Mouse (Mus musculus): ENCODE results near the gene Cox7a1. TPM values are rescaled to one million over a fixed set of nuclear protein-coding genes. Genes with fewer than 3 reads are reported as not detected.

The Cox7a1 gene
- polyA plus RNA-seq, 1 experiment from 2014 or later, result 4.5 TPM

GRCm38 (mm10) chr7:30211025-30211424, 27.1 kb downstream of the Cox7a1 start:
- TF ChIP-seq CTCF (IDR thresholded peaks at IDR 0.05; ENCODE audit: low read depth), result no peak
- no peak for DNase-seq

DNA sequence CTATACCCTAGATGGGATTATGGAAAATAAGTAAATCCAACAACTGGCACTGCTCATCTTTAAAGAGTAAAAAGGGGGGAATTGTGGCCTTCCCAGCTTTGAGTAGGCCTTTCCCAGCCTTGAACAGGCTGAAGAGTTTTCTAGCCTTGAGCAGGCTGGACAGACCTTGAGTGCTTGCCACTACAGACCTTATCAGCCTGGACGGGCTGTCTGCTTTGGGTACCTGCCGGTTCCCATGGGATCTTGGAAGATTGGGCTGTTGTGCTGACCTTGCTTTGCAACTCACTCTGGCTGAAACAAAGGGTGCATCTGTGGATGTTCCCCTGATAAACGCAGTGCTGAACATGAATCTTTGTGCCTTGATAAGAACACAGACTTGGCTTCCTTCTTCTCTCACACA, 29.9 kb downstream of the Cox7a1 start:
- TF ChIP-seq CTCF (IDR thresholded peaks at IDR 0.05; ENCODE audit: low read depth), result no peak
- H3K27ac ChIP-seq (ENCODE audit: low read depth), result no peak overlapping the region
- H3K9ac ChIP-seq, result no peak overlapping the region
- H3K4me1 ChIP-seq (ENCODE audit: insufficient read depth), result no peaks in the 10 kb centered on the region
- H3K36me3 ChIP-seq (ENCODE audit: insufficient read depth), result no peaks in the 10 kb centered on the region
- no peaks in the 10 kb centered on the region for H3K27me3 ChIP-seq (ENCODE audit: insufficient read depth, low read length)
- H3K4me3 ChIP-seq (ENCODE audit: low read depth, low read length), result no peak overlapping the region
- ATAC-seq (ENCODE audit: insufficient read depth) (no peak), DNase-seq (no peak)
- no peaks in the 10 kb centered on the region for H3K9me3 ChIP-seq (ENCODE audit: low read depth, low read length)
- no peak overlapping the region for H3K4me2 ChIP-seq
- WGBS, result 84% methylated on average over 3 of the region's 3 CpGs

More at GRCm38 (mm10) chr7:30211025-30211424, 27.1 kb downstream of the Cox7a1 start:
- Histone ChIP-seq H3K4me2 (no peak overlapping the region), H3K27ac (ENCODE audit: low read depth) (no peak overlapping the region), H3K4me1 (ENCODE audit: insufficient read depth) (no peaks in the 10 kb centered on the region), H3K27me3 (ENCODE audit: insufficient read depth, low read length) (no peaks in the 10 kb centered on the region), H3K9ac (no peak overlapping the region), H3K4me3 (ENCODE audit: low read depth, low read length) (no peak overlapping the region), H3K36me3 (ENCODE audit: insufficient read depth) (no peaks in the 10 kb centered on the region), H3K9me3 (ENCODE audit: low read depth, low read length) (no peaks in the 10 kb centered on the region)
- WGBS, result 22% methylated on average over 4 of the region's 4 CpGs
- no peak for ATAC-seq (ENCODE audit: insufficient read depth)

DNA sequence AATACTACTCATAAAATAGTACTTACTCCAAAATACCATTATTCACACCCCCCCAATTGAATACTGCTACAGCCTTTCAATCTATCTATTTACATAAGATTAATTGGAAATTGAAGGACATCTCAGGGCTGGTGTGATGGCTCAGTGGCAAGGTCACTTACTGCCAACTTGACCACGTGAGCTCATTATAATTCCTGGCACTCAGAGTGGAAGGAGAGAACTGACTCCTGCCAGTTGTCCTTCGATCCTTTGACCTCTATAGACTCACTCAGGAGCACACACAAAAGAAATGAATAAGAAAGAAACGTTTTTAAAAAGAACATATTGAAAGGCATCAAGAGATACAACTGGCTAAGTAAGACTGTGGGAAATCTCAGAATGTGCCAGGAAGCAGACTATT, 31.9 kb downstream of the Cox7a1 start:
- 86% methylated on average over 3 of the region's 3 CpGs for WGBS
- no peaks in the 10 kb centered on the region for H3K27me3 ChIP-seq (ENCODE audit: insufficient read depth, low read length)
- no peak overlapping the region for H3K4me2 ChIP-seq
- no peaks in the 10 kb centered on the region for H3K36me3 ChIP-seq (ENCODE audit: insufficient read depth)
- H3K27ac ChIP-seq (ENCODE audit: low read depth), result no peak overlapping the region
- H3K9me3 ChIP-seq (ENCODE audit: low read depth, low read length), result no peaks in the 10 kb centered on the region
- no peaks in the 10 kb centered on the region for H3K4me1 ChIP-seq (ENCODE audit: insufficient read depth)
- no peak for DNase-seq
- no peak for ATAC-seq (ENCODE audit: insufficient read depth)
- no peak overlapping the region for H3K9ac ChIP-seq
- no peak overlapping the region for H3K4me3 ChIP-seq (ENCODE audit: low read depth, low read length)
- TF ChIP-seq CTCF (IDR thresholded peaks at IDR 0.05; ENCODE audit: low read depth), result no peak

GRCm38 (mm10) chr7:30216723-30217151, 32.8 kb downstream of the Cox7a1 start:
- Histone ChIP-seq H3K27ac (ENCODE audit: low read depth) (no peak overlapping the region), H3K4me1 (ENCODE audit: insufficient read depth) (no peaks in the 10 kb centered on the region), H3K9me3 (ENCODE audit: low read depth, low read length) (no peaks in the 10 kb centered on the region), H3K4me3 (ENCODE audit: low read depth, low read length) (peak overlapping the region; percentile 9; the same call in 1 of the 2 replicates), H3K4me2 (peak overlapping the region; percentile 57), H3K36me3 (ENCODE audit: insufficient read depth) (no peaks in the 10 kb centered on the region), H3K9ac (no peak overlapping the region), H3K27me3 (ENCODE audit: insufficient read depth, low read length) (no peaks in the 10 kb centered on the region)
- WGBS, result under 1% methylated on average over 16 of the region's 16 CpGs
- peak; percentile 94 for DNase-seq
- ATAC-seq (ENCODE audit: insufficient read depth), result peak; percentile 68
- TF ChIP-seq CTCF (IDR thresholded peaks at IDR 0.05; ENCODE audit: low read depth), result peak; percentile 98

DNA sequence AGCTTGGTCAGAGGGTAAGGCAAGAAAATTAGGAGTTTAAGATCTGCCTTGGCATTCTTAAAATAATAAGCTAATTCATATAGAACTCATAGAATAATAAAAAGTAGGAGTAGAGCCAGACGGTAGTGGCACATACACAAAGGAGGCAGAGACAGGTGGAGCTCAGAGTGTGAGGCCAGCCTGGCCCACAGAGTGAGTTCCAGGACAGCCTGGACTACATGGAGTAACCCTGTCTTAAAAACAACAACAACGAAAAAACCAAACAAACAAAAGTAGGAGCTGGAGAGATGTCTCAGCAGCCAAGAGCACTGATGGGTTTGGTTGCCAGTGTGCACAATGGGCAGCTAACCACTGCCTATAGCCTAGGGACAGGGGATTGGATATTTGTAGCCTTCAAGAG, 33.3 kb downstream of the Cox7a1 start:
- WGBS, result 66% methylated on average over 2 of the region's 2 CpGs
- ATAC-seq (ENCODE audit: insufficient read depth), result no peak
- Histone ChIP-seq H3K27me3 (ENCODE audit: insufficient read depth, low read length) (no peaks in the 10 kb centered on the region), H3K9me3 (ENCODE audit: low read depth, low read length) (no peaks in the 10 kb centered on the region), H3K9ac (no peak overlapping the region), H3K27ac (ENCODE audit: low read depth) (no peak overlapping the region), H3K4me3 (ENCODE audit: low read depth, low read length) (no peak overlapping the region), H3K36me3 (ENCODE audit: insufficient read depth) (no peaks in the 10 kb centered on the region), H3K4me2 (no peak overlapping the region), H3K4me1 (ENCODE audit: insufficient read depth) (no peaks in the 10 kb centered on the region)
- TF ChIP-seq CTCF (IDR thresholded peaks at IDR 0.05; ENCODE audit: low read depth), result no peak
- DNase-seq, result no peak

DNA sequence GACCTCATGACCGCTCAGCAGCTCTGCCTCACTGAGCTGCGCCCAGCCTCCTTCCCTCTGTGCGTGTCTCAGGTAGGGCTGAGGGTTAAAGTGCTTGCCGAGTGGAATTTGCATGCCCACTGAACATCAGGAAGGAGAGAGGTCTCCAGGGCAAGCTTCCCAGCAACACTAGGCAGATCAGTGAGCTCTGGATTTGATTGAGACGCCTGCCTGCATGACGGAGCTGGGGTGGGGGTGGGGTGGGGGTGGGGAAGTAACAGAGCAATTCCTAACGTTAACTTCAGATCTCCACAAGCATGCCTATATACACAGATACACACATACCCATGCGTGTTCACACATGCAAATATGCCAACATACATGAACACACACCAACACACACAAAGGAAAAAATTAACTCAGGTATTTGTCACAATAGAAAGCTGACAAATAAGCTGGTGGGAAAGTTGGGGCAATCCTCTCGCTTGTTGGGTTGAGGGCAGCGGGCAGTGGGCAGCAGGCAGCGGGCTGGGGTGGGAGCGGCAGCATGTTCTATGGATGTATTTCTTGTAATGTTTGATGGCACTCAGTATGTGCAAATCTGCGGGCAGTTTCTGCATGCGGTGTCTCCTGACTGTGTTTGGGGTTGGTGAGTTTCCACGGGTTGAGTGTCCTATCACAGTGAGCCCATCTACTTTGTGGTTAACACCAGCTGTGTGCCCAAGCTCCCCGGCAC, 35.5 kb downstream of the Cox7a1 start:
- no peak for TF ChIP-seq CTCF (IDR thresholded peaks at IDR 0.05; ENCODE audit: low read depth)
- peak overlapping the region; percentile 94 for H3K4me2 ChIP-seq
- peak overlapping the region; percentile 46 for H3K4me3 ChIP-seq (ENCODE audit: low read depth, low read length)
- 0 out of 2 replicates have a peak overlapping the region, but pooled peaks have one; percentile 3 for H3K27ac ChIP-seq (ENCODE audit: low read depth)
- no peaks in the 10 kb centered on the region for H3K9me3 ChIP-seq (ENCODE audit: low read depth, low read length)
- peak; percentile 83 for DNase-seq
- ATAC-seq (ENCODE audit: insufficient read depth), result peak; percentile 56; the same call in 1 of the 2 replicates
- no peaks in the 10 kb centered on the region for H3K4me1 ChIP-seq (ENCODE audit: insufficient read depth)
- peaks cover 16% of the 10 kb centered on the region for H3K36me3 ChIP-seq (ENCODE audit: insufficient read depth)
- peak overlapping the region; percentile 62 for H3K9ac ChIP-seq
- H3K27me3 ChIP-seq (ENCODE audit: insufficient read depth, low read length), result no peaks in the 10 kb centered on the region
- WGBS, result 5% methylated on average over 16 of the region's 16 CpGs

GRCm38 (mm10) chr7:30220008-30220356, 36.0 kb downstream of the Cox7a1 start:
- ATAC-seq (ENCODE audit: insufficient read depth) (no peak), DNase-seq (no peak)
- Histone ChIP-seq H3K9me3 (ENCODE audit: low read depth, low read length) (no peaks in the 10 kb centered on the region), H3K4me2 (peak overlapping the region; percentile 94), H3K4me3 (ENCODE audit: low read depth, low read length) (peak overlapping the region; percentile 46), H3K36me3 (ENCODE audit: insufficient read depth) (peaks cover 20% of the 10 kb centered on the region), H3K4me1 (ENCODE audit: insufficient read depth) (no peaks in the 10 kb centered on the region), H3K9ac (peak overlapping the region; percentile 62), H3K27me3 (ENCODE audit: insufficient read depth, low read length) (no peaks in the 10 kb centered on the region), H3K27ac (ENCODE audit: low read depth) (no peak overlapping the region)
- WGBS, result 27% methylated on average over 11 of the region's 11 CpGs
- TF ChIP-seq CTCF (IDR thresholded peaks at IDR 0.05; ENCODE audit: low read depth), result no peak
